Mouse (Mus musculus): ENCODE results near the gene Ift52.

- TF ChIP-seq HCFC1 (IDR thresholded peaks at IDR 0.05; ENCODE audit: borderline replicate concordance, insufficient read depth, low read length) (no peak), ZC3H11A (IDR thresholded peaks at IDR 0.05; ENCODE audit: borderline replicate concordance, low read depth, low read length) (no peak)
Observed at GRCm38 (mm10) chr2:163084519-163084918, 67.4 kb downstream of the Ift52 start.
